Mouse (Mus musculus): ENCODE data around the gene Hsd17b2. TPM values are rescaled to one million over a fixed set of nuclear protein-coding genes. Genes with fewer than 3 reads are reported as not detected.

Gene Hsd17b2
- total RNA-seq (2021), result 1 to 10 TPM in 1 of 2 experiments, not detected in 1; 1.4 TPM
- polyA plus RNA-seq (2012; rRNA removed), result 0.12 and 0.38 TPM in 2 replicates
- long read RNA-seq, result 0 reads

- DNase-seq, result no peak
Measured at GRCm38 (mm10) chr8:117701859-117702258, at the start of gene Hsd17b2. Hsd17b2 (plus strand) TSS chr8:117701904.

GRCm38 (mm10) chr8:117652318-117652717 is 49.4 kb upstream of the Hsd17b2 start:
- no peak for DNase-seq

- DNase-seq, result no peak
Measured at GRCm38 (mm10) chr8:117658990-117659389, 42.7 kb upstream of the Hsd17b2 start.

- no peak for DNase-seq
Measured at GRCm38 (mm10) chr8:117660358-117661031, 41.2 kb upstream of the Hsd17b2 start.

GRCm38 (mm10) chr8:117667349-117668124 is 34.2 kb upstream of the Hsd17b2 start:
- DNase-seq, result no peak

- no peak for DNase-seq
Measured at GRCm38 (mm10) chr8:117670461-117670860, 31.2 kb upstream of the Hsd17b2 start.

- no peak for DNase-seq
Measured at GRCm38 (mm10) chr8:117672558-117672957, 29.1 kb upstream of the Hsd17b2 start.

GRCm38 (mm10) chr8:117673430-117673830 is 28.3 kb upstream of the Hsd17b2 start, which contains the start of gene Sdr42e1:
Sdr42e1 (minus strand) TSS chr8:117673689.
- DNase-seq, result peak; percentile 59

- no peak for DNase-seq
Measured at GRCm38 (mm10) chr8:117675171-117675570, 26.5 kb upstream of the Hsd17b2 start.

GRCm38 (mm10) chr8:117676460-117676859 is 25.2 kb upstream of the Hsd17b2 start:
- no peak for DNase-seq

GRCm38 (mm10) chr8:117677011-117677410 is 24.7 kb upstream of the Hsd17b2 start:
- DNase-seq, result no peak

- DNase-seq, result no peak
Measured at GRCm38 (mm10) chr8:117678650-117679049, 23.1 kb upstream of the Hsd17b2 start.

GRCm38 (mm10) chr8:117683925-117684472 is 17.7 kb upstream of the Hsd17b2 start:
- DNase-seq, result no peak

GRCm38 (mm10) chr8:117684504-117684903 is 17.2 kb upstream of the Hsd17b2 start:
- DNase-seq, result no peak

GRCm38 (mm10) chr8:117687890-117688289 is 13.8 kb upstream of the Hsd17b2 start:
- DNase-seq, result no peak

GRCm38 (mm10) chr8:117692131-117692530 is 9.6 kb upstream of the Hsd17b2 start:
- no peak for DNase-seq

- DNase-seq, result no peak
Measured at GRCm38 (mm10) chr8:117695636-117696035, 6.1 kb upstream of the Hsd17b2 start.

GRCm38 (mm10) chr8:117697248-117697647 is 4.5 kb upstream of the Hsd17b2 start:
- peak; percentile 17 for DNase-seq

GRCm38 (mm10) chr8:117700699-117701098 is 1.0 kb upstream of the Hsd17b2 start:
- no peak for DNase-seq

GRCm38 (mm10) chr8:117701246-117701645 is 458 bp upstream of the Hsd17b2 start:
- no peak for DNase-seq

- DNase-seq, result no peak
Measured at GRCm38 (mm10) chr8:117702701-117703100, 997 bp downstream of the Hsd17b2 start.

- no peak for DNase-seq
Measured at GRCm38 (mm10) chr8:117706141-117706540, 4.4 kb downstream of the Hsd17b2 start.

- DNase-seq, result no peak
Measured at GRCm38 (mm10) chr8:117712226-117712625, 10.5 kb downstream of the Hsd17b2 start.

Measured in adrenal gland, adult 2 months (tissue).